Mouse (Mus musculus): ENCODE measurements at regions not wholly inside any gene's neighbourhood (a gene's known extent, or its start where the extent isn't known, plus 50 kb on each side); places are given as distances from the start of the nearest gene placed in this dataset.

- ATAC-seq (ENCODE audit: low FRiP score): no peak
- H3K4me2 ChIP-seq: no peak overlapping the region
- H3K9ac ChIP-seq (replicated peaks): no peak overlapping the region
- no peaks in the 10 kb centered on the region for H3K9me3 ChIP-seq (replicated peaks)
- no peak overlapping the region for H3K27ac ChIP-seq (replicated peaks)
- no peaks in the 10 kb centered on the region for H3K36me3 ChIP-seq
- H3K27me3 ChIP-seq (replicated peaks): no peaks in the 10 kb centered on the region
- no peaks in the 10 kb centered on the region for H3K4me1 ChIP-seq
- H3K4me3 ChIP-seq (replicated peaks): no peak overlapping the region
- WGBS: 57% methylated on average over 8 of the region's 8 CpGs
These were observed 499.3 kb downstream of the Nuf2 start for GRCm38 (mm10) chr1:169031849-169032542.

DNA sequence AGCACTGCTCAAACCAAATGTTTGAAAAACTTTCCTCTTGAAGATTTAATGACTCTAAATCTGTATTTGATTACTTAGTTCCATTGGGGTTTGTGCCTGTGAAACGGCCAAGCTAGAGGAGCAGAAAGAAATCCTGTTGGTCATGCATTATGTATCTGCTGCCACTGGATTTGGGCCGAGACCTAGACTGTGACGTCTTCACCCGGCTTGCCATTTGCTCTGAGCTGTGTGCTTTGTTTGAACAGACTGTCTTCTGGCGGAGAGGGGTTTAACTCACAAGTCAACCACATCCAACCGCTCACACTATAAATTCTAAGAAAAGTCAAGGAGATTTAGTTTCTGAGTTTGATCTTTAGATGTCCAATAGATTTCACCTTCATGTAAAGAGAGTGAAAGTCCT, 503.6 kb downstream of the Nuf2 start:
- no peak overlapping the region for H3K4me2 ChIP-seq
- H3K4me1 ChIP-seq: no peaks in the 10 kb centered on the region
- no peak overlapping the region for H3K9ac ChIP-seq (replicated peaks)
- no peaks in the 10 kb centered on the region for H3K36me3 ChIP-seq
- ATAC-seq (ENCODE audit: low FRiP score): no peak
- H3K27me3 ChIP-seq (replicated peaks): no peaks in the 10 kb centered on the region
- no peak overlapping the region for H3K27ac ChIP-seq (replicated peaks)
- WGBS: 69% methylated on average over 6 of the region's 6 CpGs
- H3K4me3 ChIP-seq (replicated peaks): no peak overlapping the region
- no peaks in the 10 kb centered on the region for H3K9me3 ChIP-seq (replicated peaks)

- Histone ChIP-seq H3K9ac (replicated peaks) (no peak overlapping the region), H3K36me3 (no peaks in the 10 kb centered on the region), H3K9me3 (replicated peaks) (no peaks in the 10 kb centered on the region), H3K4me2 (no peak overlapping the region), H3K27me3 (replicated peaks) (no peaks in the 10 kb centered on the region), H3K4me3 (replicated peaks) (no peak overlapping the region), H3K27ac (replicated peaks) (no peak overlapping the region), H3K4me1 (no peaks in the 10 kb centered on the region)
- 93% methylated on average over 3 of the region's 3 CpGs for WGBS
- ATAC-seq (ENCODE audit: low FRiP score): no peak
These were observed 504.0 kb downstream of the Nuf2 start for GRCm38 (mm10) chr1:169027241-169027640.

- no peak for ATAC-seq (ENCODE audit: low FRiP score)
- H3K9ac ChIP-seq (replicated peaks): no peak overlapping the region
- WGBS: 85% methylated on average over 4 of the region's 4 CpGs
These were observed 506.7 kb downstream of the Nuf2 start for GRCm38 (mm10) chr1:169024531-169024930.

DNA sequence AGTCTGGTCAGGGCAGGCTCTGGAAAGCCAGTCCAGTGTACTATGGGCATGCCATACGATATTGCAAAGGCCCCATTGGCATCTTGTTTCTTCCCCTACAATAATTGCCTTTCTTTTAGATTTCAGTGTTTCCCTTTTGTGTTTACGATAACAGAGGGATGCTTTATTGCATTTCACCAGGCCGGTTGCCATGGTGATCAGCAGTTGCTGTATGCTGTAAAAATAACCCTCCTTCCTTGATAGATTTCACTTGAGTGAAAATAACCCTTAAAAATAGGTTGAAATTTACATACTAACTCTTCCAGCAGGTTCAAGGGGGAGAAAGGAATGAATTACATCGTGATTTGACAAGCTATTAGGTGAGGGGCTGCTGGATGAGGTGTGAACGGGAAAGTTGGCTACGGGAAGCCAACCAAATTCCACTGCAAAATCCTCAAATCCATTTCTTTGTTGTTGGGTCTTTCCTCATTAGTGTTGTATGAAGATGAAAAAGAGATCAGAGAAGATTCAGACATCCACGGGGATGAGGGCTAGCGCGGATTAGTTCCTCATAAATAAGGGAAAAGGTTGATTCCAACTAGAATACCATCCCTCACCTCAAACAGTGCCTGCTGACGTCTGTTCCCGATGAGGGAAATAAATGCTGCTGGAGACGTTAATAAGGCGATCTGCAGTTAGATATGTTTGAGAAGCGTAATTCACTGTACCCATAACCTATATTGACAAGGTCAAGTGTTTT, 539.6 kb downstream of the Nuf2 start:
- H3K4me1 ChIP-seq: peaks cover 11% of the 10 kb centered on the region
- no peaks in the 10 kb centered on the region for H3K9me3 ChIP-seq (replicated peaks)
- H3K9ac ChIP-seq (replicated peaks): no peak overlapping the region
- no peaks in the 10 kb centered on the region for H3K36me3 ChIP-seq
- 45% methylated on average over 14 of the region's 14 CpGs for WGBS
- H3K4me2 ChIP-seq: no peak overlapping the region
- H3K4me3 ChIP-seq (replicated peaks): no peak overlapping the region
- peak overlapping the region; percentile 75 for H3K27ac ChIP-seq (replicated peaks)
- no peaks in the 10 kb centered on the region for H3K27me3 ChIP-seq (replicated peaks)
- ATAC-seq (ENCODE audit: low FRiP score): peak; percentile 73; the same call in 1 of the 2 replicates

More at GRCm38 (mm10) chr1:169024531-169024930, 506.7 kb downstream of the Nuf2 start:
- no peak overlapping the region for H3K4me2 ChIP-seq
- H3K27ac ChIP-seq (replicated peaks): no peak overlapping the region
- H3K36me3 ChIP-seq: no peaks in the 10 kb centered on the region
- H3K9me3 ChIP-seq (replicated peaks): no peaks in the 10 kb centered on the region
- H3K4me1 ChIP-seq: no peaks in the 10 kb centered on the region
- no peak overlapping the region for H3K4me3 ChIP-seq (replicated peaks)
- H3K27me3 ChIP-seq (replicated peaks): no peaks in the 10 kb centered on the region

GRCm38 (mm10) chr1:168975037-168975698, 543.1 kb upstream of the Pbx1 start:
- no peak overlapping the region for H3K4me2 ChIP-seq
- H3K27me3 ChIP-seq (replicated peaks): no peaks in the 10 kb centered on the region
- 77% methylated on average over 8 of the region's 8 CpGs for WGBS
- no peak overlapping the region for H3K9ac ChIP-seq (replicated peaks)
- H3K4me1 ChIP-seq: no peaks in the 10 kb centered on the region
- no peak overlapping the region for H3K27ac ChIP-seq (replicated peaks)
- H3K36me3 ChIP-seq: no peaks in the 10 kb centered on the region
- H3K4me3 ChIP-seq (replicated peaks): no peak overlapping the region
- no peak for ATAC-seq (ENCODE audit: low FRiP score)
- no peaks in the 10 kb centered on the region for H3K9me3 ChIP-seq (replicated peaks)

- no peak for ATAC-seq (ENCODE audit: low FRiP score)
- no peak overlapping the region for H3K4me3 ChIP-seq (replicated peaks)
- no peak overlapping the region for H3K4me2 ChIP-seq
- no peaks in the 10 kb centered on the region for H3K9me3 ChIP-seq (replicated peaks)
- H3K27me3 ChIP-seq (replicated peaks): no peaks in the 10 kb centered on the region
- H3K27ac ChIP-seq (replicated peaks): no peak overlapping the region
- H3K9ac ChIP-seq (replicated peaks): no peak overlapping the region
- WGBS: 7% methylated on average over 5 of the region's 5 CpGs
- peaks cover 6% of the 10 kb centered on the region for H3K4me1 ChIP-seq
- no peaks in the 10 kb centered on the region for H3K36me3 ChIP-seq
These were observed 537.3 kb upstream of the Pbx1 start for GRCm38 (mm10) chr1:168969402-168969801.

DNA sequence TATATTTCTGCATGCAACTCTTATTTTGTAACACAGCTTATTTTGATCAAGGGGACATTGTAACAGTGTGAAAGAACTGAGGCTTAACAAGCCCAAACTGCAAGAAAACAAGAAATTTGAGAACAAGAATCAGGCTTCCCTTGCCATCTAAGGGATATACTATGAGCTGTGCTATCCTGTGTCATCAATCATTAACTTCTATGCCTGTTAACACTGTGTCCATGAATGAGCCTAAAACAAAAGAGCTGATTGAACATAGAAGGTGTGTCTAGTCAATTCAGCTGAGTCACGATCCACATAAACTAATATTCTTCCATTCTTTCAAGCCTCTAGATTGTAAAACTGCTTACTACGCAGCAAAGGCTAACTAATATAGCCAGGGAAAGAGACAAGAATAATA, 535.3 kb upstream of the Pbx1 start:
- ATAC-seq (ENCODE audit: low FRiP score): no peak
- Histone ChIP-seq H3K9ac (replicated peaks) (no peak overlapping the region), H3K36me3 (no peaks in the 10 kb centered on the region), H3K4me3 (replicated peaks) (no peak overlapping the region), H3K4me1 (peaks cover 7% of the 10 kb centered on the region), H3K27ac (replicated peaks) (no peak overlapping the region), H3K27me3 (replicated peaks) (no peaks in the 10 kb centered on the region), H3K9me3 (replicated peaks) (no peaks in the 10 kb centered on the region), H3K4me2 (no peak overlapping the region)
- WGBS: 71% methylated on average over 2 of the region's 2 CpGs

DNA sequence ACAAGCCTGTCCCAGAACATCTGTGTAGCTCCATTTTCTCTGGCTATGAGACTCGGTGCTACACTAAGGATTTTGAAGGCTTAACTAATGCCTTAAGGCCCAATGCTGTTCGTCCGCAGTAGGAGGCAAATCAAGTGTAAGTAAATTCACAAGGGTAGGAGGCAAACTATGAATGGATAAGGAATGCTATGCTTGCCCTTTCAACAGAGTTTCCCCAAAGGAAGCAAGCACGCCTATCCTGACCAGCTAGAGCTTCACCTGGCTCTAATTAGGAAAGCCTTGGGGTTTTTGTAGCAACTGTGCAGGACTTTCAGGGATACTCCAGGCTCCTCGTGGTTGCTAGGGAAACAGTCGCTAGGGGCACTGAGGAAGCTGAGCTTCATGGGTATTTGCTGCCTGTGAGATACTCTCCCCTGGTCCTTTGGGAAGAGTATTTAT, 532.4 kb upstream of the Pbx1 start:
- WGBS: 33% methylated on average over 6 of the region's 6 CpGs
- ATAC-seq (ENCODE audit: low FRiP score): no peak
- Histone ChIP-seq H3K4me1 (peaks cover 7% of the 10 kb centered on the region), H3K4me2 (no peak overlapping the region), H3K4me3 (replicated peaks) (no peak overlapping the region), H3K9ac (replicated peaks) (no peak overlapping the region), H3K27me3 (replicated peaks) (no peaks in the 10 kb centered on the region), H3K36me3 (no peaks in the 10 kb centered on the region), H3K27ac (replicated peaks) (no peak overlapping the region), H3K9me3 (replicated peaks) (no peaks in the 10 kb centered on the region)

DNA sequence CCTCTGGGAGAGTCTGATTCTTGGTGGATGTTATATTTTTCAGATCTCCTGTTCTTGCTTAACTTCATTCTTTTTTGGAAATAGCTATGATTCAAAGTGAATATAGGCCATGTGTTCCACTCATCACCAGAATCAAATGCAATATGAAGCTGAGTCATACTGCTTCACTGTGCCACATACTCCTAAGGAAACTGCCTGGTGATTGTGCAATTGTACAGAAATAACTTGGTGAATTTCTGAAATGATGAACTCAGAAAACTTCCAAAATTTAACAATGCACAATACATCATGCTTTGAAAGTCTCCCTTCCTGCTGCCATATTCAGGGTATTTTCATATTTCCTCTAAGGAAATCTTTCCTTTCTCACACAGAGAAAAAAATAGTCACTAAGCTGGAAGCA, 518.9 kb upstream of the Pbx1 start:
- no peak overlapping the region for H3K9ac ChIP-seq (replicated peaks)
- H3K27me3 ChIP-seq (replicated peaks): no peaks in the 10 kb centered on the region
- H3K4me1 ChIP-seq: no peaks in the 10 kb centered on the region
- H3K9me3 ChIP-seq (replicated peaks): no peaks in the 10 kb centered on the region; the same call in 1 of the 2 replicates
- no peak for ATAC-seq (ENCODE audit: low FRiP score)
- H3K27ac ChIP-seq (replicated peaks): no peak overlapping the region
- H3K4me2 ChIP-seq: no peak overlapping the region
- H3K36me3 ChIP-seq: no peaks in the 10 kb centered on the region
- H3K4me3 ChIP-seq (replicated peaks): no peak overlapping the region

GRCm38 (mm10) chr1:168924100-168924815, 492.2 kb upstream of the Pbx1 start:
- WGBS: 29% methylated on average over 5 of the region's 5 CpGs
- Histone ChIP-seq H3K9me3 (replicated peaks) (no peaks in the 10 kb centered on the region), H3K9ac (replicated peaks) (no peak overlapping the region), H3K36me3 (no peaks in the 10 kb centered on the region), H3K27me3 (replicated peaks) (no peaks in the 10 kb centered on the region), H3K4me1 (no peaks in the 10 kb centered on the region), H3K4me2 (no peak overlapping the region), H3K27ac (replicated peaks) (no peak overlapping the region), H3K4me3 (replicated peaks) (no peak overlapping the region)
- ATAC-seq (ENCODE audit: low FRiP score): no peak

All from neural tube, embryonic 15.5 days (tissue).